Mouse (Mus musculus) ES-E14 (cell line): ENCODE results near the gene Krtap10-4.

Experiments
- CHD2 ChIP-seq: IDR thresholded peaks from 2 replicates; pipeline ENCODE4 v1.6.1; 2014; ENCODE audit warnings: mild to moderate bottlenecking, low read depth, low read length, inconsistent platforms
- HCFC1 ChIP-seq: IDR thresholded peaks from 2 replicates; pipeline ENCODE4 v1.6.1; 2012; ENCODE audit warnings: low read length, inconsistent platforms, borderline replicate concordance; ENCODE audit not compliant: insufficient read depth
- MAFK ChIP-seq: IDR thresholded peaks from 2 replicates; pipeline ENCODE4 v1.6.1; 2014; ENCODE audit warnings: mild to moderate bottlenecking, low read depth, low read length, inconsistent platforms; ENCODE audit not compliant: insufficient read depth

DNA sequence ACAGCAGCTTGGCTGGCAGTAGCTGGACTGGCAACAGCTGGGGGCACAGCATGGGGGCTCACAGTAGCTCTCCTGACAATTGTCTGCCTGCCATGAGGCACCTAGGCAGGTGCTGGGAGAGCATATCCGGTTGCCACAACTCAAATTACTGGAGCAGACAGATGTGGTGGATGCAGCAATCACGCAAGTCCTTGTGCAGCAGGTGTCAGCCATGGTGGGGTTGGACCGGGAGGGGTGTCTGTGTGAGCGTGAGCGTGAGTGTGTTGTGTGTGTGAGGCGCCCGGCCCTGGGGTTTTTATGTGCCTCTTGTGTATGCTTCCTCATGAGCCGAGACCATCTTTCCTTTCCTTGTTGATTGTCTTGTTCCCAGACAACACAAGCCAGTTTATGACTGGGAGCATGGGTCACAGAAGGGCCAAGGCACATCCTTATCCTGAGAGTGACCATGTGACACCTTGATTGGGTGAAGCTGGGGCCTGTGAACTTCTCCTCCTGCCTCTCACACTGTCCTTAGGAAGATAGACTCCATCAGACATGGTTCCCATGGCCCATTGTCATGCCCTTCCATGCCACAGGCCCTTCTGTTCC is 27.9 kb downstream of the Krtap10-4 start, which contains the start of gene Gm19668:
- TF ChIP-seq CHD2 (no peak), MAFK (no peak), HCFC1 (no peak)
